Mouse (Mus musculus) midbrain, embryonic 15.5 days (tissue): ENCODE measurements around the gene Xrcc4. TPM values are rescaled to one million over a fixed set of nuclear protein-coding genes. Genes with fewer than 3 reads are reported as not detected.

Experiments
- ATAC-seq: fragments of 200-750 bp; cut with Nextera tagmentation; replicated peaks from 2 replicates; pipeline ENCODE4 v1.8.0; 2017; ENCODE audit warnings: moderate TSS enrichment
- H3K27ac ChIP-seq: fragments of 300-500 bp; sonication (generic); 2 replicates; pipeline ENCODE4 v1.5.1; 2015; ENCODE audit warnings: mild to moderate bottlenecking, inconsistent platforms
- H3K27me3 ChIP-seq: fragments of 300-500 bp; sonication (generic); replicated peaks from 2 replicates; pipeline ENCODE4 v1.6.1; 2015; ENCODE audit warnings: inconsistent platforms
- H3K36me3 ChIP-seq: fragments of 300-500 bp; sonication (generic); replicated peaks from 2 replicates; pipeline ENCODE4 v1.6.1; 2015; ENCODE audit warnings: inconsistent platforms
- H3K4me1 ChIP-seq: fragments of 300-500 bp; sonication (generic); 2 replicates; pipeline ENCODE4 v1.6.1; 2015; ENCODE audit warnings: inconsistent platforms
- H3K4me2 ChIP-seq: fragments of 300-500 bp; sonication (generic); 2 replicates; pipeline ENCODE4 v1.6.1; 2015; ENCODE audit warnings: inconsistent platforms, mild to moderate bottlenecking, moderate library complexity
- H3K4me3 ChIP-seq: fragments of 300-500 bp; sonication (generic); 2 replicates; pipeline ENCODE4 v1.5.1; 2015; ENCODE audit warnings: mild to moderate bottlenecking, inconsistent platforms
- H3K9ac ChIP-seq: fragments of 300-500 bp; sonication (generic); 2 replicates; pipeline ENCODE4 v1.6.1; 2015; ENCODE audit warnings: mild to moderate bottlenecking, inconsistent platforms
- H3K9me3 ChIP-seq: fragments of 300-500 bp; sonication (generic); 2 replicates; pipeline ENCODE4 v1.6.1; 2016; ENCODE audit warnings: inconsistent platforms
- WGBS: fragments of 180-500 bp; shearing (Covaris S2); methylation state at CpG from one replicate; pipeline ENCODE4 v1.1.7; 2015; ENCODE audit warnings: mixed read lengths; 5-methylcytosine and 5-hydroxymethylcytosine counted together
- polyA plus RNA-seq: library from polyadenylated mRNA; unstranded; fragments of >200 nt; fragmentation: Nextera tagmentation; extraction: Ambion mirVana; gene quantifications from 2 replicates; pipeline ENCODE4 v1.2.1, GENCODE M21; 2015

Gene Xrcc4
- polyA plus RNA-seq, 1 experiment from 2014 or later, result 13.2 TPM

- Histone ChIP-seq H3K4me1 (no peaks in the 10 kb centered on the region), H3K9ac (no peak overlapping the region), H3K4me3 (no peak overlapping the region), H3K36me3 (no peaks in the 10 kb centered on the region), H3K4me2 (no peak overlapping the region), H3K27ac (no peak overlapping the region), H3K27me3 (no peaks in the 10 kb centered on the region), H3K9me3 (no peaks in the 10 kb centered on the region)
- no peak for ATAC-seq
- WGBS, result 23% methylated on average over 2 of the region's 2 CpGs
These were observed 56.9 kb downstream of the Xrcc4 start for GRCm38 (mm10) chr13:90032523-90032922.

GRCm38 (mm10) chr13:90030911-90031310 lies 58.5 kb downstream of the Xrcc4 start:
- Histone ChIP-seq H3K4me2 (no peak overlapping the region), H3K27me3 (no peaks in the 10 kb centered on the region), H3K27ac (no peak overlapping the region), H3K4me3 (no peak overlapping the region), H3K4me1 (no peaks in the 10 kb centered on the region), H3K36me3 (no peaks in the 10 kb centered on the region), H3K9me3 (no peaks in the 10 kb centered on the region), H3K9ac (no peak overlapping the region)
- WGBS, result 76% methylated on average over 3 of the region's 3 CpGs
- ATAC-seq, result no peak

DNA sequence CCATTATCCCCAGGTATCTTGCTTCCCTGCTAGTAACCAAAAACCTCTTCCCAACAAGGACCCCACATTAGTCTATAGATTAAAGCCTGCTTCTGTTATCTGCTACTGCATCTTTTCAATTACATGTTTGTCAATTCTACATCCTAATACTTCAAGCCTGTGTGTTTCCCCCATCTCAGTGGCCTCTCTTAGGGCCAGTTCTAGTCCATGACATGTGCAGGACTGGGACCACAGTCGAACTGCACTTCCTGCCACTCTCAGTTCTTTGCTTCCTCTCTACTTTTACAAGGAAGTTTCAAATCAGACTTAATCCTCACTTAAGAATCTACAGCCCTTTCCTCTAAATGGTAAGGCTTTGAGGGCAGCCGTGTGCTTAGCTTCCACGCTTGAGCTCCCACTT lies 76.8 kb downstream of the Xrcc4 start:
- Histone ChIP-seq H3K4me3 (no peak overlapping the region), H3K27ac (no peak overlapping the region), H3K27me3 (no peaks in the 10 kb centered on the region), H3K4me2 (no peak overlapping the region), H3K9me3 (no peaks in the 10 kb centered on the region), H3K9ac (no peak overlapping the region), H3K4me1 (no peaks in the 10 kb centered on the region), H3K36me3 (no peaks in the 10 kb centered on the region)
- ATAC-seq, result no peak
- 26% methylated on average over 3 of the region's 3 CpGs for WGBS

DNA sequence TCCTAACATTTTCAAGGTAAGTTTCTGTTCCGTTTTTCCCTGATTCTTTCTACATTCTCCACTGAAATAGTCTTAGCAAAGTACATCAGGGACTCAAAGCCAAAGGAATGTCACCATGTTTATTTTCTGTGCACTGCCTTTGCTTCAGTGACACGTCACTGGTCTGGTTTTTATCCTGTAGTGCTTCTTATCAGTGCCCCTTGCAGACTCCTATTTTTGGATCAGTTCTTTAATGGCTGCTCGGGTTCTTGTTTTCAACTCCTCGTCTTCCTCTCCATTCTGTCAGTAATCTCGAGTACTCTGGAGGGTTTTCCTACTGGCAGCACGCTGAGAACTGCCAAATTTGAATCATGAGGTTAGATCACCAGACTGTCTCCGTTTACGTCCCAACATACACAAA lies 77.2 kb downstream of the Xrcc4 start:
- WGBS, result 66% methylated on average over 8 of the region's 8 CpGs
- no peaks in the 10 kb centered on the region for H3K27me3 ChIP-seq
- ATAC-seq, result no peak
- H3K27ac ChIP-seq, result no peak overlapping the region
- H3K9me3 ChIP-seq, result no peaks in the 10 kb centered on the region
- H3K4me3 ChIP-seq, result no peak overlapping the region
- H3K4me2 ChIP-seq, result no peak overlapping the region
- H3K4me1 ChIP-seq, result no peaks in the 10 kb centered on the region
- no peaks in the 10 kb centered on the region for H3K36me3 ChIP-seq
- H3K9ac ChIP-seq, result no peak overlapping the region

- Histone ChIP-seq H3K27ac (no peak overlapping the region), H3K36me3 (no peaks in the 10 kb centered on the region), H3K4me1 (no peaks in the 10 kb centered on the region), H3K4me2 (no peak overlapping the region), H3K9me3 (no peaks in the 10 kb centered on the region), H3K9ac (no peak overlapping the region), H3K27me3 (no peaks in the 10 kb centered on the region), H3K4me3 (no peak overlapping the region)
- WGBS, result 85% methylated on average over 8 of the region's 8 CpGs
- ATAC-seq, result no peak
These were observed 78.3 kb downstream of the Xrcc4 start for GRCm38 (mm10) chr13:90011129-90011528.

DNA sequence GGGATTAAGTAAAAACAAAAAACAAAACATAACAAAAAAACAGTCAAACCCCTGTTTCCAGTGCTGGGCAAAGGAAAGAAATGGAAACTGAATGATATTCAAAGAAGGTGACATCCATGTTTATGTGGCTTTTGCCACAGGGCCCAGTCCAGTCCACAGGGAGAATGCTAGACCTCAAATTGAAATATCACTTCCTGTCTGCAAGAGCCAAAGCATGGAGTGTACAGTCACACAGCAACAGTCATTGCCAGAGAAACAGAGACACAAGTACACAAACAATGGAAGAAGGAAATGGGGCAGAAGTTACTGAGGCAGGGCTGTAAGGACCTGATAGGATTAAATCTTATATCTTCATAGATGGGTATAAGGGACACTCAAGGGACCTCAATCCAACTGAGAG lies 79.6 kb downstream of the Xrcc4 start:
- ATAC-seq, result no peak

DNA sequence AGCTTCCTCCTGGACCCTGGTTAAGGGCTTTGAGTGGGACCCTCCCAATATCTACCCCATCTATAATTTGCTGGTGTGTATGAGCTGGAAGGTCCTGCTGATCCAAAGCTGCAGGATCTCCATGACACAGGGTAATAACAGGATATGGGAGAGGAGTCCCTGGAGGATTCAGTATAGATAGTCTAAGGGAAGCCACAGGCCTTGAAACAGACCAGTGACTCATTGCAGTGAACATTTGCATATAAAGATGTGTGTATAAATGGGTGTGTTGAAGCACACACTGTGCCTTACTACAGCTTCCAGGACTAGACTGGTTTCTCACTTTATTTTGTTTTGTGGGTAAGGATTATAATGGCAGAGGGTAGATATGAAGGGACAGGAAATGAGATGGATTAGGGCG lies 83.8 kb downstream of the Xrcc4 start:
- H3K27ac ChIP-seq, result no peak overlapping the region
- no peak overlapping the region for H3K9ac ChIP-seq

More for the DNA sequence above, 79.6 kb downstream of the Xrcc4 start:
- H3K4me2 ChIP-seq, result no peak overlapping the region
- H3K9ac ChIP-seq, result no peak overlapping the region
- no peaks in the 10 kb centered on the region for H3K27me3 ChIP-seq
- H3K4me3 ChIP-seq, result no peak overlapping the region
- no peaks in the 10 kb centered on the region for H3K4me1 ChIP-seq
- no peak overlapping the region for H3K27ac ChIP-seq
- H3K9me3 ChIP-seq, result no peaks in the 10 kb centered on the region
- no peaks in the 10 kb centered on the region for H3K36me3 ChIP-seq

GRCm38 (mm10) chr13:89997531-89997930 lies 91.9 kb downstream of the Xrcc4 start:
- no peak for ATAC-seq
- H3K4me1 ChIP-seq, result no peaks in the 10 kb centered on the region
- no peak overlapping the region for H3K4me2 ChIP-seq
- H3K4me3 ChIP-seq, result no peak overlapping the region
- no peaks in the 10 kb centered on the region for H3K27me3 ChIP-seq
- no peak overlapping the region for H3K27ac ChIP-seq
- H3K9ac ChIP-seq, result no peak overlapping the region
- no peaks in the 10 kb centered on the region for H3K9me3 ChIP-seq
- H3K36me3 ChIP-seq, result no peaks in the 10 kb centered on the region

More for the DNA sequence above, 83.8 kb downstream of the Xrcc4 start:
- Histone ChIP-seq H3K4me3 (no peak overlapping the region), H3K4me2 (no peak overlapping the region), H3K9me3 (no peaks in the 10 kb centered on the region), H3K4me1 (no peaks in the 10 kb centered on the region), H3K27me3 (no peaks in the 10 kb centered on the region), H3K36me3 (no peaks in the 10 kb centered on the region)
- ATAC-seq, result no peak
- WGBS, result 95% methylated on average over 1 of the region's 1 CpGs

DNA sequence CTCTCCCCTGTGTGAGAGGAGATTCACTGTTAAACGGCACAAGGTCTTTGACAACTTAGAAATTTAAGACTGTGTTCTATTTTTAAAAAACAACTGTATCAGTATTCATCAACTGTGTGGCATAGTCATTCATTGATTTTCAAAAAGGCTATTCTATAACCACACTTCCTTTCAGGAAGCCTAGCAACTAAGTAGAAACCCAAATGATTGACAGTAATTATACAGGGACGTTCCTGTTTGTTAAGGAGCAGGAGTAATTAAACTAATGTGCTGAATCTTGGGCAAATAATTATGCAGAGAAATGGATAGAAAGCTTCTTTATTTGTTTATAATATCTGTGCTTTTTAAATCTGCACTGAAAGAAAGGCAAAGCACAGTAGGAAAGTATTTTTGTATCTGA lies 103.3 kb downstream of the Xrcc4 start:
- Histone ChIP-seq H3K9me3 (no peaks in the 10 kb centered on the region), H3K4me3 (no peak overlapping the region), H3K36me3 (no peaks in the 10 kb centered on the region), H3K27ac (no peak overlapping the region), H3K4me1 (no peaks in the 10 kb centered on the region), H3K4me2 (no peak overlapping the region), H3K27me3 (no peaks in the 10 kb centered on the region), H3K9ac (no peak overlapping the region)
- ATAC-seq, result no peak
- WGBS, result 27% methylated on average over 2 of the region's 2 CpGs

DNA sequence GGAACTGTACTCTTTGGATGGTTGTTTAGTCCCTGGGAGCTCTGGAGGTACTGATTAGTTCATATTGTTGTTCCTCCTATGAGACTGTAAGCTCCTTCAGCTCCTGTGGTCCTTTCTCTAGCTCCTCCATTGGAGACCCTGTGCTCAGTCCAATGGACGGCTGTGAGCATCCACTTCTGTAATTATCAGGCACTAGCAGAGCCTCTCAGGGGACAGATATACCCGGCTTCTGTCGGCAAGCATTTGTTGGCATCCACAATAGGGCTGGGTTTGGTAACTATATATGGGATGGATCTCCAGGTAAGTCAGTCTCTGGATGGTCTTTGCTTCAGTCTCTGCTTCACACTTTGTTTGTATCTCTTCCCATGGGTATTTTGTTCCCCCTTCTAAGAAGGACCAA lies 118.5 kb downstream of the Xrcc4 start:
- H3K9ac ChIP-seq, result no peak overlapping the region

GRCm38 (mm10) chr13:89968671-89969070 lies 120.7 kb downstream of the Xrcc4 start:
- H3K4me1 ChIP-seq, result no peaks in the 10 kb centered on the region
- ATAC-seq, result no peak
- H3K27ac ChIP-seq, result no peak overlapping the region
- H3K9ac ChIP-seq, result no peak overlapping the region
- H3K4me3 ChIP-seq, result no peak overlapping the region
- no peaks in the 10 kb centered on the region for H3K36me3 ChIP-seq
- no peak overlapping the region for H3K4me2 ChIP-seq
- H3K27me3 ChIP-seq, result no peaks in the 10 kb centered on the region
- no peaks in the 10 kb centered on the region for H3K9me3 ChIP-seq

More for the DNA sequence above, 118.5 kb downstream of the Xrcc4 start:
- H3K27me3 ChIP-seq, result no peaks in the 10 kb centered on the region
- H3K4me2 ChIP-seq, result no peak overlapping the region
- no peak for ATAC-seq
- no peaks in the 10 kb centered on the region for H3K9me3 ChIP-seq
- no peak overlapping the region for H3K4me3 ChIP-seq
- no peak overlapping the region for H3K27ac ChIP-seq
- 87% methylated on average over 3 of the region's 3 CpGs for WGBS
- no peaks in the 10 kb centered on the region for H3K36me3 ChIP-seq
- no peaks in the 10 kb centered on the region for H3K4me1 ChIP-seq

DNA sequence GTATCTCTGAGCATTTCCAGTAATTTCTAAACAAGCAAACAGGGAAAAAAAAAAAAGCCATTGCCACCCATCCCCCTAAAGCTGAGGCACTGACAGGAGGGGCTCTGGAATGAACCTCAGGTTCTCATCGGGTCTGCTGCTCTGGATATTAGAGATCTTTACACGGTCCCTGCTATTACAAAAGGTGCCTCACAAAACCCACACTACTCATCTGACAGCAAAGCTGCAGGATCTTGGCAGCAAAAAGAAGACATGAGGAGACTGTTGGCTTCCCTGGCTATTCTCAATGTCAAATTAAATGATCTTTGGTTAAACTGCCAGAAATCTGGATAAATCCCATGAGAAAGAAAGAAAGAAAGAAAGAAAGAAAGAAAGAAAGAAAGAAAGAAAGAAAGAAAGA lies 145.1 kb downstream of the Xrcc4 start:
- Histone ChIP-seq H3K4me3 (no peak overlapping the region), H3K4me1 (no peaks in the 10 kb centered on the region), H3K4me2 (no peak overlapping the region), H3K27me3 (no peaks in the 10 kb centered on the region), H3K9me3 (no peaks in the 10 kb centered on the region), H3K27ac (no peak overlapping the region), H3K9ac (no peak overlapping the region), H3K36me3 (no peaks in the 10 kb centered on the region)
- ATAC-seq, result no peak
- WGBS, result 46% methylated on average over 2 of the region's 2 CpGs

GRCm38 (mm10) chr13:89929477-89929876 lies 159.9 kb downstream of the Xrcc4 start:
- H3K4me2 ChIP-seq, result no peak overlapping the region
- H3K9ac ChIP-seq, result no peak overlapping the region
- H3K4me3 ChIP-seq, result no peak overlapping the region
- H3K27ac ChIP-seq, result no peak overlapping the region
- no peaks in the 10 kb centered on the region for H3K9me3 ChIP-seq
- WGBS, result 48% methylated on average over 3 of the region's 3 CpGs
- no peak for ATAC-seq
- H3K4me1 ChIP-seq, result no peaks in the 10 kb centered on the region
- no peaks in the 10 kb centered on the region for H3K27me3 ChIP-seq
- no peaks in the 10 kb centered on the region for H3K36me3 ChIP-seq
